ENCODE assay signal across 8 mouse cellular contexts in the genomic region with DNA sequence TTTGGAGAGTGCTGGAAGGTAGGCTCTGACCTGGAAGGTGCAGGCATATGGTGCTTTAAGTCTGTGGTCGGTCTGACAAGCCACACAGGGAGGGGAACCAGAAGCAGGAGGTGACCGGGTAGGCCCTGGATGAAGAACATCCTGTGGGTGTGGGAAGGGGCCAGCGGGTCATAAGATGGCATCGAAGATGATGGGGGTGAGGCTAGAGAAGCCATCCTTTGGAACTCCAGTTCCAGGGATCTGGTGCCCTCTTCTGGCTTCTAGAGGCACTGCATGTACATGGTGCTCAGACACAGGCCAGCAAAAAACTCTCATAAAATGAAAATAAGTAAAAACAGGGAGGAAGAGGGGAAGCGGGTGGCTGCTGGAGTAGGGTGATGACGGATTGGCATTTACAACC. TPM values are rescaled to one million over a fixed set of nuclear protein-coding genes. Genes with fewer than 3 reads are reported as not detected.
A peak's percentile ranks its signal among the peaks of the same experiment; 100 is the strongest.
DNase-seq lines count a peak whose midpoint lies in the region; ATAC-seq lines count a peak whose summit lies in the region.

No protein-coding gene starts in this region.

- WGBS in hindbrain, embryonic 12.5 days = 65% methylated on average over 6 of the region's 6 CpGs

- 0 out of 2 replicates have a peak, but pooled peaks cover 3% of the 10 kb centered on the region for H3K9me3 ChIP-seq in hindbrain, embryonic 12.5 days (replicated peaks)

- intact Hi-C loops in left cerebral cortex, postnatal 10 days (cut with DNase I) = no loop called here

- H3K27ac ChIP-seq in hindbrain, embryonic 12.5 days = no peak overlapping the region

- H3K36me3 ChIP-seq in hindbrain, embryonic 12.5 days = peaks cover 52% of the 10 kb centered on the region

- no peaks in the 10 kb centered on the region for H3K4me1 ChIP-seq in hindbrain, embryonic 12.5 days

- H3K27me3 ChIP-seq in hindbrain, embryonic 12.5 days = no peaks in the 10 kb centered on the region

- ATAC-seq in hindbrain, embryonic 12.5 days (ENCODE audit: low FRiP score) = peak; percentile 56; the same call in 1 of the 2 replicates
- peak; percentile 82 for ATAC-seq in megakaryocyte progenitor cell, adult 5-6 weeks (replicated peaks; ENCODE audit: poor library complexity)

- H3K9ac ChIP-seq in hindbrain, embryonic 12.5 days = no peak overlapping the region

- DNase-seq in gastrocnemius, adult 18-20 months (ENCODE audit: low spot score) = peak; percentile 24
- DNase-seq in gastrocnemius, adult 8-10 months (ENCODE audit: low spot score in 2 of 2) = no peak
- peak; percentile 83 for DNase-seq in ZHBTc4 (ENCODE audit: low read depth, low spot score)
- peak; percentile 88 for DNase-seq in embryo, embryonic 10.5 days (ENCODE audit: low spot score)
- peak; percentile 45 to 62 for DNase-seq in left cerebral cortex, postnatal 10 days (ENCODE audit: extremely low spot score in 1 of 2, low spot score in 2 of 2)
- DNase-seq in right cerebral cortex, postnatal 4 days = peak; percentile 69

- no peak overlapping the region for H3K4me2 ChIP-seq in hindbrain, embryonic 12.5 days (replicated peaks)

- no peak overlapping the region for H3K4me3 ChIP-seq in hindbrain, embryonic 12.5 days

RNA-seq across cellular contexts. Expression of a gene that starts 22.6 kb away (rescaled TPM):
- total RNA-seq in gastrocnemius, adult 18-20 months (2021) = 10 to 100 TPM; 54.0 to 57.9 TPM
- total RNA-seq in gastrocnemius, adult 8-10 months (2022) = 10 to 100 TPM; 43.2 to 50.6 (median 45.3) TPM
- 103 and 106 TPM in 2 replicates for polyA plus RNA-seq in hindbrain, embryonic 12.5 days (2016; fragmentation: Nextera tagmentation; extraction: Ambion mirVana)
- 100 to 1,000 TPM; 323 to 328 TPM for total RNA-seq in left cerebral cortex, postnatal 10 days (2021)
- total RNA-seq in megakaryocyte progenitor cell, adult 5-6 weeks (2015) = 29.2 and 29.4 TPM in 2 replicates
- 48.5 and 69.9 TPM in 2 replicates for total RNA-seq in megakaryocyte progenitor cell, adult 5-6 weeks (2017)

Comparison
In these comparisons a context has a peak if more than half of its experiments do, and no peak if none do; other contexts are left out.
1. DNase-seq: peak in gastrocnemius, adult 18-20 months (single experiment), ZHBTc4 (single experiment), embryo, embryonic 10.5 days (single experiment), left cerebral cortex, postnatal 10 days (2 of 2) and right cerebral cortex, postnatal 4 days (single experiment); none in gastrocnemius, adult 8-10 months (0 of 2).
2. RNA of a gene that starts 22.6 kb away (total RNA-seq): 323 to 328 TPM in left cerebral cortex, postnatal 10 days; 54.0 to 57.9 TPM in gastrocnemius, adult 18-20 months, 29.2 to 69.9 TPM in megakaryocyte progenitor cell, adult 5-6 weeks and 43.2 to 50.6 TPM in gastrocnemius, adult 8-10 months; every median in the first group is over 4 times any median in the second.